Mouse (Mus musculus): ENCODE data around the gene Gdap2. TPM values are rescaled to one million over a fixed set of nuclear protein-coding genes. Genes with fewer than 3 reads are reported as not detected.

The Gdap2 gene
- polyA plus RNA-seq (2014; fragmentation: Nextera tagmentation; extraction: Ambion mirVana), result 39.2 and 46.6 TPM in 2 replicates

DNA sequence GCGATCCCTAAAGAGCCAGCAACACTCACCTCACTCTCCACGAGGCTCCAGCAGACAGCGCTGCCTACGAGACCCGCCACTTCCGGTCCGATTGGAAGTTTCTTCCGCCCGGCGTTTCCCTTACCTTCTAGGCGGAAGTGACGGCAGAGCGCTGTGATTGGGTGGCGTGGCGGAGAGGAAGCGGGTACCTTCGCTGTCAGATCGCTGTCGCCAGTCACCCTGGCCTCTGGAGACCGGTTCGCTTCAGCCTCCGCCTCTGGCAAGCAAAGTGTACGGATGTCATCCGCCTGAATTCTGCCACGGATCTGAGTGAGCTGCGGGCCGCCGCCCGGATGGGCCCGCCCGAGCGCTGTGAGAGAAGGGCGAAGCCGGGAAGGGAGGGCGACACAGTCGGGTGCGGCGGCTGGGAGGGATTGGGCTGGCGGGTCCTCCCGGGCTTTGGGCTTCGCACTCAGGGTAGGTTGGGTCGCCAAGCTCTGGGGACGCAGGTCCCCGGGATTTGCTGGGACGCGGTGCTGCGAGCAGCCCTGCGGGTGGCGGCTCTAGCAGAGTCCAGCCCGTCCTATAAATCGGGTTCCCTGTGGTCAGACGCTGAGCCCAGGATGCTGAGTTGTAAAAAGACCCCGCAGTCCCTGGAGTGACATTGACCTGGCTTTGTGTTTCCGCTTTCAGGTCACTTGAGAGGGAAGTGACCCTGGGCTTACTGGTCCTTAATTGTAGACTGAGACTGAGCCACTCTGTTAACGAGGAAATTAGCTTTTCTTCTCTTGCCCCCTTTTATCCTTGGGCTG lies at the start of gene Gdap2, which contains the start of gene Wdr3:
Gene Gdap2 (plus strand): TSS at position 67 of the 791 bp plus-strand sequence.
Gene Wdr3 (minus strand): TSS at position 93 of the 791 bp plus-strand sequence.
- under 1% methylated on average over 55 of the region's 55 CpGs for WGBS

GRCm38 (mm10) chr3:100118681-100119080 lies 43.5 kb upstream of the Gdap2 start:
- no peak overlapping the region for H3K4me3 ChIP-seq (ENCODE audit: low read depth, low read length)
- no peaks in the 10 kb centered on the region for H3K4me1 ChIP-seq (ENCODE audit: control insufficient read depth, insufficient read depth, low read length)
- H3K27me3 ChIP-seq (ENCODE audit: control insufficient read depth, insufficient read depth, low read length), result no peaks in the 10 kb centered on the region
- H3K9me3 ChIP-seq (ENCODE audit: control insufficient read depth, low read length), result no peaks in the 10 kb centered on the region
- no peak for ATAC-seq (ENCODE audit: low FRiP score)
- H3K4me2 ChIP-seq, result no peak overlapping the region
- no peak for DNase-seq (ENCODE audit: low spot score, missing footprints)
- H3K27ac ChIP-seq (ENCODE audit: low read depth, low read length), result no peak overlapping the region
- WGBS, result 87% methylated on average over 2 of the region's 2 CpGs
- H3K9ac ChIP-seq (ENCODE audit: low read length), result no peak overlapping the region
- no peaks in the 10 kb centered on the region for H3K36me3 ChIP-seq (ENCODE audit: control insufficient read depth, insufficient read depth, low read length)

More for the DNA sequence above, at the start of gene Gdap2, which contains the start of gene Wdr3:
- ATAC-seq (ENCODE audit: low FRiP score) (peak; percentile 99), DNase-seq (ENCODE audit: low spot score, missing footprints) (peak; percentile 98)
- Histone ChIP-seq H3K27me3 (ENCODE audit: control insufficient read depth, insufficient read depth, low read length) (no peaks in the 10 kb centered on the region), H3K4me1 (ENCODE audit: control insufficient read depth, insufficient read depth, low read length) (peaks cover 6% of the 10 kb centered on the region), H3K36me3 (ENCODE audit: control insufficient read depth, insufficient read depth, low read length) (peaks cover 8% of the 10 kb centered on the region; the same call in 1 of the 2 replicates), H3K27ac (ENCODE audit: low read depth, low read length) (peak within 1 kb of the TSS; percentile 84), H3K4me2 (peak within 1 kb of the TSS; percentile 66), H3K9ac (ENCODE audit: low read length) (peak within 1 kb of the TSS; percentile 80), H3K9me3 (ENCODE audit: control insufficient read depth, low read length) (no peaks in the 10 kb centered on the region), H3K4me3 (ENCODE audit: low read depth, low read length) (peak within 1 kb of the TSS; percentile 83)

- no peak for DNase-seq (ENCODE audit: low spot score, missing footprints)
These were observed 40.2 kb upstream of the Gdap2 start for GRCm38 (mm10) chr3:100121961-100122360.

DNA sequence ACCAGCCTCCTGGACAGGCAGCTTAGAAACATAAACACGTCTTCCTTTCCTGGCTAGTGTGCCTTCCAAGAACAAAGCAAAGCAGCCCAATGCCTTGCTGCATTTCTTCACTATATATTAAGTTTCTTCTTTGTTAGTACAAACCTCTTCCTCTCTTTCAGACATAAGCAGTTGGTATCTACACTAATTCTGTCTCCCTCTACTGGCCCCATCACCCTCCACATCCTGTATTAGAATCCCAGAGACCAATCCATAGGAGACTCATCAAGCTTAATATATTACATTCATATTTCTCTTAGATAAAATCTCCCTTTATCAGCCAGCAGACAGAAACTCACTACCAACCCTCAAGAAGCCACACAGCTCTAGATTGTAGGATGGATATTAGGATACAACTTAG lies 39.7 kb upstream of the Gdap2 start:
- 94% methylated on average over 1 of the region's 1 CpGs for WGBS
- H3K9me3 ChIP-seq (ENCODE audit: control insufficient read depth, low read length), result no peaks in the 10 kb centered on the region
- no peaks in the 10 kb centered on the region for H3K27me3 ChIP-seq (ENCODE audit: control insufficient read depth, insufficient read depth, low read length)
- no peak overlapping the region for H3K27ac ChIP-seq (ENCODE audit: low read depth, low read length)
- no peak for ATAC-seq (ENCODE audit: low FRiP score)
- no peak for DNase-seq (ENCODE audit: low spot score, missing footprints)
- H3K4me2 ChIP-seq, result no peak overlapping the region
- H3K9ac ChIP-seq (ENCODE audit: low read length), result no peak overlapping the region
- no peaks in the 10 kb centered on the region for H3K36me3 ChIP-seq (ENCODE audit: control insufficient read depth, insufficient read depth, low read length)
- H3K4me1 ChIP-seq (ENCODE audit: control insufficient read depth, insufficient read depth, low read length), result no peaks in the 10 kb centered on the region
- H3K4me3 ChIP-seq (ENCODE audit: low read depth, low read length), result no peak overlapping the region

More at GRCm38 (mm10) chr3:100121961-100122360, 40.2 kb upstream of the Gdap2 start:
- H3K27ac ChIP-seq (ENCODE audit: low read depth, low read length), result no peak overlapping the region
- H3K36me3 ChIP-seq (ENCODE audit: control insufficient read depth, insufficient read depth, low read length), result no peaks in the 10 kb centered on the region
- 68% methylated on average over 2 of the region's 2 CpGs for WGBS
- H3K4me3 ChIP-seq (ENCODE audit: low read depth, low read length), result no peak overlapping the region
- H3K9me3 ChIP-seq (ENCODE audit: control insufficient read depth, low read length), result no peaks in the 10 kb centered on the region
- no peaks in the 10 kb centered on the region for H3K27me3 ChIP-seq (ENCODE audit: control insufficient read depth, insufficient read depth, low read length)
- no peak for ATAC-seq (ENCODE audit: low FRiP score)
- no peaks in the 10 kb centered on the region for H3K4me1 ChIP-seq (ENCODE audit: control insufficient read depth, insufficient read depth, low read length)
- no peak overlapping the region for H3K9ac ChIP-seq (ENCODE audit: low read length)
- no peak overlapping the region for H3K4me2 ChIP-seq

- Histone ChIP-seq H3K9ac (ENCODE audit: low read length) (peak overlapping the region; percentile 80; the same call in 1 of the 2 replicates), H3K27ac (ENCODE audit: low read depth, low read length) (no peak overlapping the region)
- 85% methylated on average over 15 of the region's 15 CpGs for WGBS
These were observed 1.3 kb upstream of the Gdap2 start for GRCm38 (mm10) chr3:100160682-100161445.

GRCm38 (mm10) chr3:100161665-100162314 lies 391 bp upstream of the Gdap2 start:
- ATAC-seq (ENCODE audit: low FRiP score), result no peak
- 2% methylated on average over 35 of the region's 35 CpGs for WGBS
- Histone ChIP-seq H3K4me3 (ENCODE audit: low read depth, low read length) (peak overlapping the region; percentile 83), H3K9me3 (ENCODE audit: control insufficient read depth, low read length) (no peaks in the 10 kb centered on the region), H3K27ac (ENCODE audit: low read depth, low read length) (no peak overlapping the region), H3K27me3 (ENCODE audit: control insufficient read depth, insufficient read depth, low read length) (no peaks in the 10 kb centered on the region), H3K4me1 (ENCODE audit: control insufficient read depth, insufficient read depth, low read length) (peaks cover 6% of the 10 kb centered on the region), H3K9ac (ENCODE audit: low read length) (peak overlapping the region; percentile 80), H3K36me3 (ENCODE audit: control insufficient read depth, insufficient read depth, low read length) (peaks cover 8% of the 10 kb centered on the region; the same call in 1 of the 2 replicates), H3K4me2 (peak overlapping the region; percentile 66)
- DNase-seq (ENCODE audit: low spot score, missing footprints), result peak; percentile 82

More at GRCm38 (mm10) chr3:100160682-100161445, 1.3 kb upstream of the Gdap2 start:
- H3K27me3 ChIP-seq (ENCODE audit: control insufficient read depth, insufficient read depth, low read length), result no peaks in the 10 kb centered on the region
- peaks cover 11% of the 10 kb centered on the region; the same call in 1 of the 2 replicates for H3K36me3 ChIP-seq (ENCODE audit: control insufficient read depth, insufficient read depth, low read length)
- H3K4me3 ChIP-seq (ENCODE audit: low read depth, low read length), result peak overlapping the region; percentile 83
- DNase-seq (ENCODE audit: low spot score, missing footprints) (peak; percentile 62), ATAC-seq (ENCODE audit: low FRiP score) (no peak)
- peaks cover 6% of the 10 kb centered on the region for H3K4me1 ChIP-seq (ENCODE audit: control insufficient read depth, insufficient read depth, low read length)
- no peaks in the 10 kb centered on the region for H3K9me3 ChIP-seq (ENCODE audit: control insufficient read depth, low read length)
- peak overlapping the region; percentile 66 for H3K4me2 ChIP-seq

- Histone ChIP-seq H3K4me1 (ENCODE audit: control insufficient read depth, insufficient read depth, low read length) (peaks cover 6% of the 10 kb centered on the region), H3K27ac (ENCODE audit: low read depth, low read length) (no peak overlapping the region), H3K36me3 (ENCODE audit: control insufficient read depth, insufficient read depth, low read length) (peaks cover 6% of the 10 kb centered on the region; the same call in 1 of the 2 replicates), H3K4me2 (no peak overlapping the region), H3K9ac (ENCODE audit: low read length) (no peak overlapping the region), H3K27me3 (ENCODE audit: control insufficient read depth, insufficient read depth, low read length) (no peaks in the 10 kb centered on the region), H3K9me3 (ENCODE audit: control insufficient read depth, low read length) (no peaks in the 10 kb centered on the region), H3K4me3 (ENCODE audit: low read depth, low read length) (no peak overlapping the region)
- DNase-seq (ENCODE audit: low spot score, missing footprints) (peak; percentile 72), ATAC-seq (ENCODE audit: low FRiP score) (no peak)
- 80% methylated on average over 2 of the region's 2 CpGs for WGBS
These were observed 1.4 kb downstream of the Gdap2 start for GRCm38 (mm10) chr3:100163556-100163955.

- ATAC-seq (ENCODE audit: low FRiP score) (no peak), DNase-seq (ENCODE audit: low spot score, missing footprints) (no peak)
- H3K9me3 ChIP-seq (ENCODE audit: control insufficient read depth, low read length), result no peaks in the 10 kb centered on the region
- no peak overlapping the region for H3K4me3 ChIP-seq (ENCODE audit: low read depth, low read length)
- no peak overlapping the region for H3K27ac ChIP-seq (ENCODE audit: low read depth, low read length)
- H3K36me3 ChIP-seq (ENCODE audit: control insufficient read depth, insufficient read depth, low read length), result no peaks in the 10 kb centered on the region
- no peak overlapping the region for H3K4me2 ChIP-seq
- H3K9ac ChIP-seq (ENCODE audit: low read length), result no peak overlapping the region
- H3K4me1 ChIP-seq (ENCODE audit: control insufficient read depth, insufficient read depth, low read length), result peaks cover 6% of the 10 kb centered on the region
- H3K27me3 ChIP-seq (ENCODE audit: control insufficient read depth, insufficient read depth, low read length), result no peaks in the 10 kb centered on the region
These were observed 2.8 kb downstream of the Gdap2 start for GRCm38 (mm10) chr3:100164991-100165390.
